Mouse (Mus musculus): ENCODE results near the gene Xpo6. TPM values are rescaled to one million over a fixed set of nuclear protein-coding genes. Genes with fewer than 3 reads are reported as not detected.

The Xpo6 gene
- polyA plus RNA-seq, 1 experiment from 2014 or later = 67.5 TPM

GRCm38 (mm10) chr7:126194175-126194574 is 6.1 kb downstream of the Xpo6 start:
- Histone ChIP-seq H3K4me2 (no peak overlapping the region), H3K4me3 (ENCODE audit: low read depth, low read length) (no peak overlapping the region), H3K9me3 (ENCODE audit: low read depth, low read length) (no peaks in the 10 kb centered on the region), H3K9ac (no peak overlapping the region), H3K36me3 (ENCODE audit: insufficient read depth) (no peaks in the 10 kb centered on the region), H3K27ac (ENCODE audit: low read depth) (no peak overlapping the region), H3K27me3 (ENCODE audit: insufficient read depth, low read length) (no peaks in the 10 kb centered on the region), H3K4me1 (ENCODE audit: insufficient read depth) (peaks cover 7% of the 10 kb centered on the region; the same call in 1 of the 2 replicates)
- 87% methylated on average over 1 of the region's 1 CpGs for WGBS
- TF ChIP-seq CTCF (IDR thresholded peaks at IDR 0.05; ENCODE audit: low read depth) = no peak
- DNase-seq (no peak), ATAC-seq (ENCODE audit: insufficient read depth) (no peak)

- ATAC-seq (ENCODE audit: insufficient read depth) (no peak), DNase-seq (no peak)
- no peaks in the 10 kb centered on the region for H3K27me3 ChIP-seq (ENCODE audit: insufficient read depth, low read length)
- no peak overlapping the region for H3K9ac ChIP-seq
- H3K36me3 ChIP-seq (ENCODE audit: insufficient read depth) = no peaks in the 10 kb centered on the region
- no peaks in the 10 kb centered on the region for H3K9me3 ChIP-seq (ENCODE audit: low read depth, low read length)
- no peak for TF ChIP-seq CTCF (IDR thresholded peaks at IDR 0.05; ENCODE audit: low read depth)
- H3K4me3 ChIP-seq (ENCODE audit: low read depth, low read length) = no peak overlapping the region
- H3K27ac ChIP-seq (ENCODE audit: low read depth) = no peak overlapping the region
- no peaks in the 10 kb centered on the region for H3K4me1 ChIP-seq (ENCODE audit: insufficient read depth)
- WGBS = 88% methylated on average over 1 of the region's 1 CpGs
- no peak overlapping the region for H3K4me2 ChIP-seq
These were observed 8.8 kb downstream of the Xpo6 start for GRCm38 (mm10) chr7:126191471-126191870.

- H3K4me2 ChIP-seq = no peak overlapping the region
- DNase-seq = no peak
- no peaks in the 10 kb centered on the region for H3K36me3 ChIP-seq (ENCODE audit: insufficient read depth)
- no peaks in the 10 kb centered on the region for H3K27me3 ChIP-seq (ENCODE audit: insufficient read depth, low read length)
- no peak overlapping the region for H3K9ac ChIP-seq
- ATAC-seq (ENCODE audit: insufficient read depth) = no peak
- H3K27ac ChIP-seq (ENCODE audit: low read depth) = no peak overlapping the region
- no peaks in the 10 kb centered on the region for H3K4me1 ChIP-seq (ENCODE audit: insufficient read depth)
- H3K9me3 ChIP-seq (ENCODE audit: low read depth, low read length) = no peaks in the 10 kb centered on the region
- no peak for TF ChIP-seq CTCF (IDR thresholded peaks at IDR 0.05; ENCODE audit: low read depth)
- WGBS = 89% methylated on average over 1 of the region's 1 CpGs
- H3K4me3 ChIP-seq (ENCODE audit: low read depth, low read length) = no peak overlapping the region
These were observed 10.8 kb downstream of the Xpo6 start for GRCm38 (mm10) chr7:126189517-126189916.

- Histone ChIP-seq H3K4me3 (ENCODE audit: low read depth, low read length) (no peak overlapping the region), H3K9me3 (ENCODE audit: low read depth, low read length) (no peaks in the 10 kb centered on the region), H3K27me3 (ENCODE audit: insufficient read depth, low read length) (no peaks in the 10 kb centered on the region), H3K9ac (no peak overlapping the region), H3K4me2 (no peak overlapping the region), H3K36me3 (ENCODE audit: insufficient read depth) (no peaks in the 10 kb centered on the region), H3K4me1 (ENCODE audit: insufficient read depth) (no peaks in the 10 kb centered on the region), H3K27ac (ENCODE audit: low read depth) (no peak overlapping the region)
- ATAC-seq (ENCODE audit: insufficient read depth) = no peak
- DNase-seq = no peak
- TF ChIP-seq CTCF (IDR thresholded peaks at IDR 0.05; ENCODE audit: low read depth) = no peak
These were observed 14.3 kb downstream of the Xpo6 start for GRCm38 (mm10) chr7:126185999-126186398.

GRCm38 (mm10) chr7:126183583-126183982 is 16.7 kb downstream of the Xpo6 start:
- no peak overlapping the region for H3K4me2 ChIP-seq
- 43% methylated on average over 1 of the region's 1 CpGs for WGBS
- H3K9me3 ChIP-seq (ENCODE audit: low read depth, low read length) = no peaks in the 10 kb centered on the region

GRCm38 (mm10) chr7:126181487-126181886 is 18.8 kb downstream of the Xpo6 start:
- H3K9me3 ChIP-seq (ENCODE audit: low read depth, low read length) = no peaks in the 10 kb centered on the region
- H3K4me3 ChIP-seq (ENCODE audit: low read depth, low read length) = no peak overlapping the region
- H3K4me1 ChIP-seq (ENCODE audit: insufficient read depth) = no peaks in the 10 kb centered on the region
- no peaks in the 10 kb centered on the region for H3K27me3 ChIP-seq (ENCODE audit: insufficient read depth, low read length)
- no peak overlapping the region for H3K27ac ChIP-seq (ENCODE audit: low read depth)
- no peak overlapping the region for H3K9ac ChIP-seq
- ATAC-seq (ENCODE audit: insufficient read depth) = no peak
- H3K4me2 ChIP-seq = no peak overlapping the region
- TF ChIP-seq CTCF (IDR thresholded peaks at IDR 0.05; ENCODE audit: low read depth) = no peak
- DNase-seq = no peak
- H3K36me3 ChIP-seq (ENCODE audit: insufficient read depth) = no peaks in the 10 kb centered on the region

More at GRCm38 (mm10) chr7:126183583-126183982, 16.7 kb downstream of the Xpo6 start:
- ATAC-seq (ENCODE audit: insufficient read depth) (no peak), DNase-seq (no peak)
- Histone ChIP-seq H3K27ac (ENCODE audit: low read depth) (no peak overlapping the region), H3K36me3 (ENCODE audit: insufficient read depth) (no peaks in the 10 kb centered on the region), H3K4me3 (ENCODE audit: low read depth, low read length) (no peak overlapping the region), H3K9ac (no peak overlapping the region), H3K27me3 (ENCODE audit: insufficient read depth, low read length) (no peaks in the 10 kb centered on the region), H3K4me1 (ENCODE audit: insufficient read depth) (no peaks in the 10 kb centered on the region)
- TF ChIP-seq CTCF (IDR thresholded peaks at IDR 0.05; ENCODE audit: low read depth) = no peak

- Histone ChIP-seq H3K4me3 (ENCODE audit: low read depth, low read length) (no peak overlapping the region), H3K9me3 (ENCODE audit: low read depth, low read length) (no peaks in the 10 kb centered on the region), H3K27ac (ENCODE audit: low read depth) (no peak overlapping the region), H3K36me3 (ENCODE audit: insufficient read depth) (no peaks in the 10 kb centered on the region), H3K4me1 (ENCODE audit: insufficient read depth) (no peaks in the 10 kb centered on the region), H3K4me2 (no peak overlapping the region), H3K27me3 (ENCODE audit: insufficient read depth, low read length) (no peaks in the 10 kb centered on the region), H3K9ac (no peak overlapping the region)
- ATAC-seq (ENCODE audit: insufficient read depth) = no peak
- peak; percentile 19 for DNase-seq
- TF ChIP-seq CTCF (IDR thresholded peaks at IDR 0.05; ENCODE audit: low read depth) = no peak
- WGBS = 64% methylated on average over 3 of the region's 3 CpGs
These were observed 19.3 kb downstream of the Xpo6 start for GRCm38 (mm10) chr7:126180956-126181355.

GRCm38 (mm10) chr7:126178804-126179203 is 21.5 kb downstream of the Xpo6 start:
- H3K27me3 ChIP-seq (ENCODE audit: insufficient read depth, low read length) = no peaks in the 10 kb centered on the region
- H3K9me3 ChIP-seq (ENCODE audit: low read depth, low read length) = no peaks in the 10 kb centered on the region
- DNase-seq (no peak), ATAC-seq (ENCODE audit: insufficient read depth) (no peak)
- no peak overlapping the region for H3K27ac ChIP-seq (ENCODE audit: low read depth)
- 0 out of 2 replicates have a peak, but pooled peaks cover 4% of the 10 kb centered on the region for H3K36me3 ChIP-seq (ENCODE audit: insufficient read depth)
- no peaks in the 10 kb centered on the region for H3K4me1 ChIP-seq (ENCODE audit: insufficient read depth)
- no peak for TF ChIP-seq CTCF (IDR thresholded peaks at IDR 0.05; ENCODE audit: low read depth)
- no peak overlapping the region for H3K9ac ChIP-seq
- H3K4me2 ChIP-seq = no peak overlapping the region
- no peak overlapping the region for H3K4me3 ChIP-seq (ENCODE audit: low read depth, low read length)

Measured in lung, embryonic 14.5 days (tissue).